Mouse (Mus musculus) MEL (cell line): ENCODE measurements around the gene Trpm8. TPM values are rescaled to one million over a fixed set of nuclear protein-coding genes. Genes with fewer than 3 reads are reported as not detected.

Source experiments
- DNase-seq: peaks from one replicate; pipeline ENCODE4 v3.0.0; 2011; ENCODE audit warnings: low read depth, low spot score
- H3K27ac ChIP-seq: 2 replicates; pipeline ENCODE4 v1.5.1; 2012; ENCODE audit warnings: low read depth, mild to moderate bottlenecking, control low read depth, low read length, moderate library complexity; ENCODE audit not compliant: control insufficient read depth
- H3K27me3 ChIP-seq, 2 experiments: fragments of 150-350 bp in 1 of 2; sonication (generic) in 1 of 2; 2 replicates each; pipeline ENCODE4 v1.6.1; 2012; ENCODE audit warnings: low read length in 2 of 2, mild to moderate bottlenecking in 2 of 2, improper control_type of control experiment in 1 of 2, moderate library complexity in 1 of 2; ENCODE audit not compliant: insufficient read depth in 2 of 2, control insufficient read depth in 1 of 2
- H3K36me3 ChIP-seq, 2 experiments: 2 replicates each; pipeline ENCODE4 v1.6.1; 2012 to 2014; ENCODE audit warnings: low read length in 2 of 2, improper control_type of control experiment in 1 of 2, inconsistent platforms in 1 of 2, mild to moderate bottlenecking in 1 of 2; ENCODE audit not compliant: insufficient read depth in 2 of 2, control insufficient read depth in 1 of 2
- H3K4me1 ChIP-seq, 2 experiments: fragments of 150-350 bp in 1 of 2; sonication (generic) in 1 of 2; 2 replicates each; pipeline ENCODE4 v1.6.1; 2012; ENCODE audit warnings: low read length in 2 of 2, improper control_type of control experiment in 1 of 2, mild to moderate bottlenecking in 1 of 2; ENCODE audit not compliant: insufficient read depth in 2 of 2, control insufficient read depth in 1 of 2
- H3K4me3 ChIP-seq, 2 experiments: fragments of 150-350 bp in 1 of 2; sonication (generic) in 1 of 2; 2 replicates each; pipeline ENCODE4 v1.5.1; 2012; ENCODE audit warnings: low read depth in 2 of 2, low read length in 2 of 2, mild to moderate bottlenecking in 2 of 2, moderate library complexity in 2 of 2, control low read depth in 1 of 2, improper control_type of control experiment in 1 of 2; ENCODE audit not compliant: control insufficient read depth in 1 of 2, insufficient read depth in 1 of 2
- H3K79me2 ChIP-seq: 2 replicates; pipeline ENCODE4 v1.6.1; 2012; ENCODE audit warnings: mild to moderate bottlenecking, low read length, moderate library complexity; ENCODE audit not compliant: control insufficient read depth, poor library complexity, insufficient read depth
- H3K9ac ChIP-seq: 2 replicates; pipeline ENCODE4 v1.6.1; 2012; ENCODE audit warnings: low read depth, mild to moderate bottlenecking, control low read depth, low read length, moderate library complexity; ENCODE audit not compliant: control insufficient read depth, poor library complexity, severe bottlenecking
- H3K9me3 ChIP-seq: fragments of 150-350 bp; sonication (generic); replicated peaks from 2 replicates; pipeline ENCODE4 v1.6.1; 2012; ENCODE audit warnings: mild to moderate bottlenecking, low read length, improper control_type of control experiment, moderate library complexity; ENCODE audit not compliant: insufficient read depth
- CHD1 ChIP-seq: IDR thresholded peaks from 2 replicates; pipeline ENCODE4 v1.6.1; 2012; ENCODE audit warnings: low read depth, mild to moderate bottlenecking, inconsistent platforms, low read length, improper control_type of control experiment
- CTCF ChIP-seq, 3 experiments: IDR thresholded peaks in 2 of 3; conservative IDR thresholded peaks in 1 of 3; 2 replicates each; pipeline ENCODE4 v1.5.1; 2011 to 2012; ENCODE audit warnings: low read length in 3 of 3, low read depth in 2 of 3, mild to moderate bottlenecking in 2 of 3, improper control_type of control experiment in 1 of 3, inconsistent platforms in 1 of 3, mixed read lengths in 1 of 3, moderate library complexity in 1 of 3; ENCODE audit not compliant: control insufficient read depth in 1 of 3, insufficient read depth in 1 of 3, poor library complexity in 1 of 3, severe bottlenecking in 1 of 3
- E2F4 ChIP-seq: IDR thresholded peaks from 2 replicates; pipeline ENCODE4 v1.6.1; 2011; ENCODE audit warnings: low read depth, low read length, improper control_type of control experiment, borderline replicate concordance
- EP300 ChIP-seq, 2 experiments: IDR thresholded peaks; 2 replicates each; pipeline ENCODE4 v1.6.1; 2011; ENCODE audit warnings: improper control_type of control experiment in 2 of 2, low read length in 2 of 2, low read depth in 1 of 2, mild to moderate bottlenecking in 1 of 2
- ETS1 ChIP-seq: IDR thresholded peaks from 2 replicates; pipeline ENCODE4 v1.6.1; 2012; ENCODE audit warnings: low read depth, mild to moderate bottlenecking, inconsistent platforms, low read length, improper control_type of control experiment, moderate library complexity
- GABPA ChIP-seq: IDR thresholded peaks from 2 replicates; pipeline ENCODE4 v1.6.1; 2012; ENCODE audit warnings: low read depth, mild to moderate bottlenecking, inconsistent platforms, low read length, improper control_type of control experiment, moderate library complexity
- JUND ChIP-seq: IDR thresholded peaks from 2 replicates; pipeline ENCODE4 v1.6.1; 2011; ENCODE audit warnings: low read depth, mild to moderate bottlenecking, improper control_type of control experiment, low read length
- KAT2A ChIP-seq: conservative IDR thresholded peaks from 2 replicates; pipeline ENCODE4 v1.6.1; 2012; ENCODE audit warnings: low read depth, low read length, improper control_type of control experiment, inconsistent platforms
- MEF2A ChIP-seq: IDR thresholded peaks from 2 replicates; pipeline ENCODE4 v1.6.1; 2014; ENCODE audit warnings: low read depth, mild to moderate bottlenecking, inconsistent platforms, low read length, improper control_type of control experiment; ENCODE audit not compliant: poor library complexity, insufficient replicate concordance, severe bottlenecking; ENCODE audit errors: extremely low read depth
- MYC ChIP-seq: IDR thresholded peaks from 2 replicates; pipeline ENCODE4 v1.6.1; 2011; ENCODE audit warnings: low read depth, mild to moderate bottlenecking, low read length, improper control_type of control experiment, moderate library complexity
- POLR2AphosphoS2 ChIP-seq: IDR thresholded peaks from 2 replicates; pipeline ENCODE4 v1.6.1; 2011; ENCODE audit warnings: low read length, improper control_type of control experiment
- POLR2AphosphoS5 ChIP-seq: IDR thresholded peaks from 2 replicates; pipeline ENCODE4 v1.6.1; 2012; ENCODE audit warnings: low read depth, borderline replicate concordance, mild to moderate bottlenecking, inconsistent platforms, low read length, moderate library complexity, mixed read lengths
- RAD21 ChIP-seq: IDR thresholded peaks from 2 replicates; pipeline ENCODE4 v1.6.1; 2011; ENCODE audit warnings: mild to moderate bottlenecking, low read depth, low read length, improper control_type of control experiment
- RCOR1 ChIP-seq: IDR thresholded peaks from 2 replicates; pipeline ENCODE4 v1.6.1; 2012; ENCODE audit warnings: low read depth, mild to moderate bottlenecking, inconsistent platforms, low read length, improper control_type of control experiment
- SIN3A ChIP-seq: IDR thresholded peaks from 2 replicates; pipeline ENCODE4 v1.6.1; 2012; ENCODE audit warnings: low read length, improper control_type of control experiment, inconsistent platforms
- TAL1 ChIP-seq: IDR thresholded peaks from 2 replicates; pipeline ENCODE4 v1.6.1; 2012; ENCODE audit warnings: mild to moderate bottlenecking, inconsistent platforms, low read length, moderate library complexity, mixed read lengths
- TBP ChIP-seq: IDR thresholded peaks from 2 replicates; pipeline ENCODE4 v1.8.0; 2011; ENCODE audit warnings: low read depth, low read length, improper control_type of control experiment
- UBTF ChIP-seq: IDR thresholded peaks from 2 replicates; pipeline ENCODE4 v1.6.1; 2012; ENCODE audit warnings: low read depth, mild to moderate bottlenecking, inconsistent platforms, low read length, improper control_type of control experiment, moderate library complexity, borderline replicate concordance; ENCODE audit not compliant: insufficient read depth
- USF1 ChIP-seq: IDR thresholded peaks from 2 replicates; pipeline ENCODE4 v1.6.1; 2014; ENCODE audit warnings: low read depth, mild to moderate bottlenecking, inconsistent platforms, low read length, improper control_type of control experiment, moderate library complexity
- ZC3H11A ChIP-seq: IDR thresholded peaks from 2 replicates; pipeline ENCODE4 v1.6.1; 2012; ENCODE audit warnings: low read depth, mild to moderate bottlenecking, inconsistent platforms, low read length, improper control_type of control experiment
- ZKSCAN1 ChIP-seq: IDR thresholded peaks from 2 replicates; pipeline ENCODE4 v1.6.1; 2012; ENCODE audit warnings: low read depth, mild to moderate bottlenecking, inconsistent platforms, low read length, improper control_type of control experiment, moderate library complexity
- ZMIZ1 ChIP-seq: IDR thresholded peaks from 2 replicates; pipeline ENCODE4 v1.6.1; 2012; ENCODE audit warnings: low read depth, mild to moderate bottlenecking, inconsistent platforms, low read length, improper control_type of control experiment, moderate library complexity
- polyA plus RNA-seq, 2 experiments: library from polyadenylated mRNA; stranded (reverse) in 1 of 2; unstranded in 1 of 2; fragments of >175 nt in 1 of 2; fragments of >200 nt in 1 of 2; gene quantifications; 2 replicates each; pipeline versions ENCODE4 v1.2.1 to v1.2.4; 2012; ENCODE audit warnings: low replicate concordance in 2 of 2, low read depth in 1 of 2; ENCODE audit not compliant: insufficient read length in 2 of 2, insufficient read depth in 1 of 2, missing spikeins in 1 of 2
- total RNA-seq: library from RNA; depleted of rRNA; stranded (reverse); fragments of 300-350 nt; gene quantifications from 2 replicates; pipeline ENCODE4 v1.2.3, GENCODE M21; 2012

Gene Trpm8
- total and polyA plus RNA-seq, 3 experiments, result not detected

DNA sequence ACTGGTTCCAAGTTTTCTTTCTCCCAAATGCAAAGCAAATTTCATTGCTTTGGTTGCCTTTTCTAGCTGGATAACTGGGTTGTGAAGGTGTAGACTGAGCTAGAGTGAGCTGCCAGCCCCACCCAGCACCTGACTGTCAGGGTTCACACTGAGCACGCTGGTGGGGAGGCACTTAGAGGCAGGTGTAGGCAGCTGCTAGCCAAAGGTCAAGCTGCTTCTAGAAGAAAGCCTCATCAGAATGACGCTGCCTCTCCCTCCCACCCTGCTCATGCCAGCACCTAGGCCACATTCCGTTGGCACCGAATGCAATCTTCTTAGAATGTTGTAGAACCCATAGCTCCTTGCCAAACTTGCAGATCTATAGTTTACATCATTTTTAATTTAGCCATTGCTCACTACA, 130.9 kb downstream of the Trpm8 start:
- TF ChIP-seq ZKSCAN1 (no peak), EP300 (IDR thresholded peaks at IDR 0.05; ENCODE audit: low read depth in 1 of 2, low read length in 2 of 2) (no peak), KAT2A (no peak), JUND (no peak)
- no peak overlapping the region for H3K27ac ChIP-seq
- no peaks in the 10 kb centered on the region for H3K36me3 ChIP-seq
- no peaks in the 10 kb centered on the region for H3K79me2 ChIP-seq
- H3K4me3 ChIP-seq, result no peak overlapping the region
- DNase-seq, result no peak
- no peaks in the 10 kb centered on the region for H3K27me3 ChIP-seq
- no peaks in the 10 kb centered on the region for H3K9me3 ChIP-seq
- no peaks in the 10 kb centered on the region for H3K4me1 ChIP-seq
- no peak overlapping the region for H3K9ac ChIP-seq

DNA sequence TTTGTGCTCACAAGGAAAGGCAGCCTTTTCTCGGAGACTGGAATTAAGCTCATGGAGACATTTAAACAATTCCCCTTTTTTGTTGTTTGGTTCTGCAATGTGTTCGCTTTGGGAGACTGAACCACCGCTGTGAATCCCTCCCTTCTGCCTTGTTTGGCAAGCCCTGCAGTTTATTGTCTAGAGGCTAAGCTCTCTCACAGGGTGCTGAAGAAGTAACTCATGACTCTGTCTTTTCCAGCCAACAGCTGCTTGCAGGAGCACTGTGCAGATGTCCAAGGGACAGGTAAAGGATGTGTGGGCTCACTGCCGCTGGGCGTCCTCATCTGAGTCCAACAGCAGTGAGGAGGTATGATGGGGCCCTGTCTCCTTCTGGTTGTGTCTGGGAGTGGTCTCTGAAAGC, 134.6 kb downstream of the Trpm8 start:
- Histone ChIP-seq H3K4me1 (no peaks in the 10 kb centered on the region), H3K9ac (no peak overlapping the region), H3K9me3 (no peaks in the 10 kb centered on the region)
- TF ChIP-seq POLR2AphosphoS2, result no peak
- TF ChIP-seq JUND, result no peak
- TF ChIP-seq POLR2AphosphoS5, result no peak
- TF ChIP-seq E2F4, result no peak
- no peak for TF ChIP-seq TBP
- no peak for TF ChIP-seq RCOR1
- TF ChIP-seq ZC3H11A, result no peak
- TF ChIP-seq GABPA, result no peak
- TF ChIP-seq KAT2A, result no peak
- TF ChIP-seq RAD21, result no peak
- TF ChIP-seq, all 39 proteins: peak for 0
- Histone ChIP-seq H3K36me3 (no peaks in the 10 kb centered on the region), H3K27me3 (no peaks in the 10 kb centered on the region), H3K27ac (no peak overlapping the region), H3K79me2 (no peaks in the 10 kb centered on the region), H3K4me3 (no peak overlapping the region)
- no peak for DNase-seq

DNA sequence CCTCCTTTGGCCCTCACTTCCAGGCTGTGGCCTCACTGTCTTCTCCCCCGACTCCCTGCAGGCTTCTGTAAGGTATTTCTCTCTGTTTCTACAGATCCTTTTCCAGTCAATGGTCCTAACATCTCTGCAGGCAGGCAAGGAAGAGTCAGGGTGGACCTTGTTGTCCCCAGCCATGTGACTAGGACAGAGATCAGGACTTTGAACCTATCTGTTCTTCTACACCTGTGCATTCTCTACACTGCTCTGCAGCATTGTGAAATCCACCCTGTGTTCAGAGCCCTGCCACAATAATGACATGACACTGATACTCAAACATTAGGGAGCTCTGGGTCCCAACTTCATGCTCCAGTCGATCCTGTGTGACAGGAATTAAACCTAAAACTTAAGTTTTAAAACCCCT, 141.5 kb downstream of the Trpm8 start:
- H3K79me2 ChIP-seq, result no peaks in the 10 kb centered on the region
- H3K9ac ChIP-seq, result no peak overlapping the region
- TF ChIP-seq SIN3A (no peak), GABPA (no peak), MEF2A (no peak), USF1 (no peak), MYC (no peak), ETS1 (no peak), RAD21 (no peak), E2F4 (no peak), TAL1 (no peak), UBTF (no peak), ZMIZ1 (no peak), CTCF (IDR thresholded peaks at IDR 0.05 in 2 of 3, conservative IDR thresholded peaks at IDR 0.05 in 1 of 3; ENCODE audit: control insufficient read depth in 1 of 3, insufficient read depth in 1 of 3, low read depth in 2 of 3, low read length in 3 of 3, poor library complexity in 1 of 3, severe bottlenecking in 1 of 3) (no peak), CHD1 (no peak), EP300 (IDR thresholded peaks at IDR 0.05; ENCODE audit: low read depth in 1 of 2, low read length in 2 of 2) (no peak)
- no peaks in the 10 kb centered on the region for H3K36me3 ChIP-seq
- no peaks in the 10 kb centered on the region for H3K4me1 ChIP-seq
- no peaks in the 10 kb centered on the region for H3K9me3 ChIP-seq
- no peaks in the 10 kb centered on the region for H3K27me3 ChIP-seq
- no peak overlapping the region for H3K27ac ChIP-seq
- DNase-seq, result no peak
- no peak overlapping the region for H3K4me3 ChIP-seq
